Mouse (Mus musculus) embryonic facial prominence, embryonic 14.5 days (tissue): ENCODE measurements around the gene Rpl36a-ps1. TPM values are rescaled to one million over a fixed set of nuclear protein-coding genes. Genes with fewer than 3 reads are reported as not detected.
A peak's percentile ranks its signal among the peaks of the same experiment; 100 is the strongest.
"Not testable (repeated sequence)": the region's sequence is repeated elsewhere in the genome, so short reads cannot be mapped to it uniquely, and the experiment has no call there.

Source experiments
- ATAC-seq: fragments of 200-750 bp; cut with Nextera tagmentation; 2 replicates; pipeline ENCODE4 v1.8.0; 2017; ENCODE audit warnings: low read depth, moderate number of reproducible peaks, moderate TSS enrichment
- DNase-seq: peaks from one replicate; pipeline ENCODE4 v3.0.0-alpha.2; 2015; ENCODE audit warnings: low spot score
- H3K27ac ChIP-seq: fragments of 300-500 bp; sonication (generic); replicated peaks from 2 replicates; pipeline ENCODE4 v1.5.1; 2014; ENCODE audit warnings: low read depth, mild to moderate bottlenecking, low read length, moderate library complexity
- H3K27me3 ChIP-seq: fragments of 300-500 bp; sonication (generic); replicated peaks from 2 replicates; pipeline ENCODE4 v1.6.1; 2014; ENCODE audit warnings: low read length; ENCODE audit not compliant: control insufficient read depth, insufficient read depth
- H3K36me3 ChIP-seq: fragments of 300-500 bp; sonication (generic); 2 replicates; pipeline ENCODE4 v1.6.1; 2014; ENCODE audit warnings: low read length, mixed read lengths; ENCODE audit not compliant: control insufficient read depth, insufficient read depth
- H3K4me1 ChIP-seq: fragments of 300-500 bp; sonication (generic); 2 replicates; pipeline ENCODE4 v1.6.1; 2014; ENCODE audit warnings: antibody characterized with exemption, low read length; ENCODE audit not compliant: control insufficient read depth, insufficient read depth
- H3K4me2 ChIP-seq: fragments of 300-500 bp; sonication (generic); 2 replicates; pipeline ENCODE4 v1.6.1; 2014; ENCODE audit warnings: low read depth, mild to moderate bottlenecking, low read length, moderate library complexity, mixed read lengths
- H3K4me3 ChIP-seq: fragments of 300-500 bp; sonication (generic); 2 replicates; pipeline ENCODE4 v1.5.1; 2014; ENCODE audit warnings: low read depth, mild to moderate bottlenecking, low read length
- H3K9ac ChIP-seq: fragments of 300-500 bp; sonication (generic); 2 replicates; pipeline ENCODE4 v1.6.1; 2014; ENCODE audit warnings: low read depth, mild to moderate bottlenecking, low read length, moderate library complexity, mixed read lengths
- H3K9me3 ChIP-seq: fragments of 300-500 bp; sonication (generic); 2 replicates; pipeline ENCODE4 v1.6.1; 2016; ENCODE audit warnings: low read length; ENCODE audit not compliant: control insufficient read depth
- WGBS: fragments of 180-500 bp; shearing (Covaris S2); extraction: QIAGEN DNeasy Blood & Tissue Kit; methylation state at CpG from one replicate; pipeline ENCODE4 v1.1.7; 2014; 5-methylcytosine and 5-hydroxymethylcytosine counted together
- polyA plus RNA-seq: library from polyadenylated mRNA; unstranded; fragments of >200 nt; fragmentation: Nextera tagmentation; extraction: Ambion mirVana; gene quantifications from 2 replicates; pipeline ENCODE4 v1.2.1, GENCODE M21; 2014

The Rpl36a-ps1 gene
- polyA plus RNA-seq: 1.6 and 3.7 TPM in 2 replicates

GRCm38 (mm10) chr14:98994218-98994617 is at the start of gene Rpl36a-ps1:
Gene Rpl36a-ps1, minus strand, starts transcription at chr14:98994318.
- 97% methylated on average over 7 of the region's 7 CpGs for WGBS
- H3K4me2 ChIP-seq: no peak within 1 kb of the TSS

GRCm38 (mm10) chr14:99043499-99043898 is 49.4 kb upstream of the Rpl36a-ps1 start:
- WGBS: 74% methylated on average over 1 of the region's 1 CpGs
- H3K4me3 ChIP-seq: no peak overlapping the region

More at GRCm38 (mm10) chr14:98994218-98994617, at the start of gene Rpl36a-ps1:
- Histone ChIP-seq H3K9me3 (0 out of 2 replicates have a peak, but pooled peaks cover 3% of the 10 kb centered on the region), H3K36me3 (no peaks in the 10 kb centered on the region), H3K27ac (no peak within 1 kb of the TSS), H3K4me3 (no peak within 1 kb of the TSS), H3K9ac (no peak within 1 kb of the TSS), H3K27me3 (no peaks in the 10 kb centered on the region), H3K4me1 (no peaks in the 10 kb centered on the region)
- ATAC-seq (no peak), DNase-seq (no peak)

GRCm38 (mm10) chr14:99041416-99041815 is 47.3 kb upstream of the Rpl36a-ps1 start:
- ATAC-seq (no peak), DNase-seq (no peak)
- 58% methylated on average over 4 of the region's 4 CpGs for WGBS
- no peak overlapping the region for H3K27ac ChIP-seq
- no peak overlapping the region for H3K4me2 ChIP-seq
- peaks cover 21% of the 10 kb centered on the region for H3K36me3 ChIP-seq
- H3K4me1 ChIP-seq: peaks cover 15% of the 10 kb centered on the region; the same call in 1 of the 2 replicates
- H3K9ac ChIP-seq: no peak overlapping the region
- H3K9me3 ChIP-seq: no peaks in the 10 kb centered on the region
- H3K27me3 ChIP-seq: no peaks in the 10 kb centered on the region
- H3K4me3 ChIP-seq: no peak overlapping the region

More at GRCm38 (mm10) chr14:99043499-99043898, 49.4 kb upstream of the Rpl36a-ps1 start:
- DNase-seq (no peak), ATAC-seq (no peak)
- Histone ChIP-seq H3K4me1 (peaks cover 15% of the 10 kb centered on the region; the same call in 1 of the 2 replicates), H3K9ac (no peak overlapping the region; the same call in 1 of the 2 replicates), H3K36me3 (peaks cover 12% of the 10 kb centered on the region; the same call in 1 of the 2 replicates), H3K9me3 (no peaks in the 10 kb centered on the region), H3K27me3 (no peaks in the 10 kb centered on the region), H3K27ac (no peak overlapping the region), H3K4me2 (peak overlapping the region; percentile 70; the same call in 1 of the 2 replicates)

GRCm38 (mm10) chr14:99039308-99039707 is 45.2 kb upstream of the Rpl36a-ps1 start:
- H3K4me2 ChIP-seq, H3K27ac ChIP-seq, ATAC-seq, H3K9me3 ChIP-seq, H3K4me3 ChIP-seq, H3K27me3 ChIP-seq, DNase-seq, H3K9ac ChIP-seq, H3K4me1 ChIP-seq: not testable (repeated sequence)
- H3K36me3 ChIP-seq: peaks cover 28% of the 10 kb centered on the region
- 75% methylated on average over 5 of the region's 5 CpGs for WGBS

GRCm38 (mm10) chr14:99037703-99038102 is 43.6 kb upstream of the Rpl36a-ps1 start:
- H3K9ac ChIP-seq: no peak overlapping the region
- no peak overlapping the region for H3K4me2 ChIP-seq
- ATAC-seq (no peak), DNase-seq (no peak)
- no peaks in the 10 kb centered on the region for H3K27me3 ChIP-seq
- H3K4me3 ChIP-seq: no peak overlapping the region
- no peak overlapping the region for H3K27ac ChIP-seq
- no peaks in the 10 kb centered on the region for H3K4me1 ChIP-seq
- H3K36me3 ChIP-seq: peaks cover 34% of the 10 kb centered on the region
- no peaks in the 10 kb centered on the region for H3K9me3 ChIP-seq
- 89% methylated on average over 2 of the region's 2 CpGs for WGBS

- ATAC-seq: no peak
- Histone ChIP-seq H3K4me1 (no peaks in the 10 kb centered on the region), H3K9me3 (no peaks in the 10 kb centered on the region), H3K4me2 (no peak overlapping the region), H3K27ac (no peak overlapping the region), H3K4me3 (no peak overlapping the region), H3K27me3 (no peaks in the 10 kb centered on the region), H3K36me3 (peaks cover 36% of the 10 kb centered on the region), H3K9ac (no peak overlapping the region)
- 78% methylated on average over 4 of the region's 4 CpGs for WGBS
- no peak for DNase-seq
Observed at GRCm38 (mm10) chr14:99036039-99036438, 41.9 kb upstream of the Rpl36a-ps1 start.

GRCm38 (mm10) chr14:99034851-99035250 is 40.7 kb upstream of the Rpl36a-ps1 start:
- not testable (repeated sequence) for H3K27ac ChIP-seq, H3K9ac ChIP-seq, H3K4me2 ChIP-seq, H3K9me3 ChIP-seq, H3K27me3 ChIP-seq, DNase-seq, H3K4me3 ChIP-seq, H3K4me1 ChIP-seq, ATAC-seq
- peaks cover 30% of the 10 kb centered on the region for H3K36me3 ChIP-seq
- WGBS: 94% methylated on average over 8 of the region's 8 CpGs

- Histone ChIP-seq H3K9ac (no peak overlapping the region), H3K27ac (no peak overlapping the region), H3K4me1 (no peaks in the 10 kb centered on the region), H3K4me2 (no peak overlapping the region), H3K27me3 (no peaks in the 10 kb centered on the region), H3K4me3 (no peak overlapping the region), H3K9me3 (no peaks in the 10 kb centered on the region), H3K36me3 (peaks cover 17% of the 10 kb centered on the region)
- DNase-seq (no peak), ATAC-seq (no peak)
- WGBS: 77% methylated on average over 5 of the region's 5 CpGs
Observed at GRCm38 (mm10) chr14:99032596-99032995, 38.5 kb upstream of the Rpl36a-ps1 start.

GRCm38 (mm10) chr14:99031337-99031873 is 37.3 kb upstream of the Rpl36a-ps1 start:
- DNase-seq (no peak), ATAC-seq (no peak)
- Histone ChIP-seq H3K9me3 (0 out of 2 replicates have a peak, but pooled peaks cover 4% of the 10 kb centered on the region), H3K27ac (no peak overlapping the region), H3K27me3 (no peaks in the 10 kb centered on the region), H3K4me2 (no peak overlapping the region), H3K36me3 (peaks cover 15% of the 10 kb centered on the region; the same call in 1 of the 2 replicates), H3K4me3 (no peak overlapping the region), H3K4me1 (no peaks in the 10 kb centered on the region), H3K9ac (no peak overlapping the region)
- 86% methylated on average over 5 of the region's 5 CpGs for WGBS
